Mouse (Mus musculus) lung, embryonic 15.5 days (tissue): ENCODE data around the gene Prb1. TPM values are rescaled to one million over a fixed set of nuclear protein-coding genes. Genes with fewer than 3 reads are reported as not detected.
"Not testable (repeated sequence)": the region's sequence is repeated elsewhere in the genome, so short reads cannot be mapped to it uniquely, and the experiment has no call there.

Experiments used
- ATAC-seq: fragments of 200-750 bp; cut with Nextera tagmentation; 2 replicates; pipeline ENCODE4 v1.8.0; 2017; ENCODE audit warnings: moderate number of reproducible peaks, borderline replicate concordance; ENCODE audit not compliant: low FRiP score, low TSS enrichment; ENCODE audit errors: extremely low read depth
- H3K27ac ChIP-seq: fragments of 300-500 bp; sonication (generic); 2 replicates; pipeline ENCODE4 v1.5.1; 2015; ENCODE audit warnings: moderate library complexity, mild to moderate bottlenecking, inconsistent platforms
- H3K27me3 ChIP-seq: fragments of 300-500 bp; sonication (generic); 2 replicates; pipeline ENCODE4 v1.6.1; 2015; ENCODE audit warnings: inconsistent platforms
- H3K36me3 ChIP-seq: fragments of 300-500 bp; sonication (generic); 2 replicates; pipeline ENCODE4 v1.6.1; 2015; ENCODE audit warnings: inconsistent platforms
- H3K4me1 ChIP-seq: fragments of 300-500 bp; sonication (generic); 2 replicates; pipeline ENCODE4 v1.6.1; 2015; ENCODE audit warnings: inconsistent platforms
- H3K4me2 ChIP-seq: fragments of 300-500 bp; sonication (generic); 2 replicates; pipeline ENCODE4 v1.6.1; 2015; ENCODE audit warnings: inconsistent platforms, mild to moderate bottlenecking, moderate library complexity
- H3K4me3 ChIP-seq: fragments of 300-500 bp; sonication (generic); 2 replicates; pipeline ENCODE4 v1.5.1; 2015; ENCODE audit warnings: mild to moderate bottlenecking, inconsistent platforms
- H3K9ac ChIP-seq: fragments of 300-500 bp; sonication (generic); 2 replicates; pipeline ENCODE4 v1.6.1; 2015; ENCODE audit warnings: inconsistent platforms
- H3K9me3 ChIP-seq: fragments of 300-500 bp; sonication (generic); 2 replicates; pipeline ENCODE4 v1.6.1; 2016; ENCODE audit warnings: inconsistent platforms
- polyA plus RNA-seq: library from polyadenylated mRNA; unstranded; fragments of >200 nt; fragmentation: Nextera tagmentation; extraction: Ambion mirVana; gene quantifications from 2 replicates; pipeline ENCODE4 v1.2.1, GENCODE M21; 2015

Gene Prb1
- not detected in 2 replicates for polyA plus RNA-seq

DNA sequence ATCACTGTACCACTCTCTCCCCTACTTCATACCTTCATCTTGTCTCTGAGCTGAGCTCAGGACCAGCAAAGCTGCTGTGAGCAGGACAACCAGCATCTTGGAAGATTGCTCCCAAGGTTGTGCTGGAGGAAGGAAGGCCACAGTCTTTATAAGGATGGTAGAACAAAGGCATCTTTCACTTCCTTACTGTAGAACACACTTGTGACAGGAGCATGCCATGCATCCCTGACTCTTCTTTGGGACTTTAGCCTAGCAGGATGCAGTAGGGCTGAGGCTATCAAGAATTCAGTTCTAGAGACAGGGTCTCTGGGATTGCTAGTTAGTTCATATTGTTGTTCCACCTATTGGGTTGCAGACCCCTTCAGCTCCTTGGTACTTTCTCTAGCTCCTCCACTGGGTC, at the start of gene Prb1:
Gene Prb1 (minus strand): TSS at position 101 of the 400 bp plus-strand sequence.
- not testable (repeated sequence) for H3K9ac ChIP-seq, H3K27ac ChIP-seq, ATAC-seq, H3K27me3 ChIP-seq, H3K36me3 ChIP-seq, H3K4me3 ChIP-seq, H3K9me3 ChIP-seq, H3K4me1 ChIP-seq, H3K4me2 ChIP-seq

Other genes with a start within 250 kb of the Prb1 start
- not detected in 2 replicates for gene Prpmp5, start 104.2 kb upstream of the Prb1 start, polyA plus RNA-seq
- not detected in 2 replicates for gene Gm8882, start 153.6 kb upstream of the Prb1 start, polyA plus RNA-seq